Mouse (Mus musculus) activated CD4-positive, CD25-positive, alpha-beta regulatory T cell (primary cell): ENCODE data around the gene Olfr610. TPM values are rescaled to one million over a fixed set of nuclear protein-coding genes. Genes with fewer than 3 reads are reported as not detected.

Source experiments
- polyA plus RNA-seq, 2 experiments: library from polyadenylated mRNA; unstranded; fragments of 100-300 nt; shearing (Covaris generic); gene quantifications; one replicate each; pipeline ENCODE4 v1.2.1; 2017

Gene Olfr610
- polyA plus RNA-seq, result not detected

GRCm38 (mm10) chr7:103512022-103512421 lies at the start of gene Olfr610:
Gene Olfr610 (minus strand): TSS chr7:103512122.

GRCm38 (mm10) chr7:103555779-103556178 lies 43.9 kb upstream of the Olfr610 start, which contains the start of gene Olfr615:
Gene Olfr615 (plus strand): TSS chr7:103556079.

GRCm38 (mm10) chr7:103547774-103548173 lies 35.9 kb upstream of the Olfr610 start, which contains the start of gene Olfr613:
Gene Olfr613 (plus strand): TSS chr7:103548074.

GRCm38 (mm10) chr7:103542617-103543016 lies 30.7 kb upstream of the Olfr610 start, which contains the start of gene Olfr612:
Gene Olfr612 (minus strand): TSS chr7:103542717.

GRCm38 (mm10) chr7:103520746-103521145 lies 8.8 kb upstream of the Olfr610 start, which contains the start of gene Olfr611:
Gene Olfr611 (minus strand): TSS chr7:103520846.

GRCm38 (mm10) chr7:103497962-103498361 lies 14.0 kb downstream of the Olfr610 start, which contains the start of gene Olfr609:
Gene Olfr609 (minus strand): TSS chr7:103498062.

GRCm38 (mm10) chr7:103469577-103469976 lies 42.3 kb downstream of the Olfr610 start, which contains the start of gene Olfr608:
Gene Olfr608 (plus strand): TSS chr7:103469877.

Other genes starting within 250 kb of the Olfr610 start
- not detected for gene Olfr596, start 206.5 kb downstream of the Olfr610 start, polyA plus RNA-seq
- gene Olfr597, start 195.8 kb downstream of the Olfr610 start, polyA plus RNA-seq, result under 1 TPM in 1 of 2 experiments, not detected in 1; 0.55 TPM
- gene Olfr598, start 188.6 kb downstream of the Olfr610 start, polyA plus RNA-seq, result not detected
- gene Olfr599, start 176.2 kb downstream of the Olfr610 start, polyA plus RNA-seq, result not detected
- gene Olfr600, start 162.5 kb downstream of the Olfr610 start, polyA plus RNA-seq, result not detected
- gene Olfr601, start 149.5 kb downstream of the Olfr610 start, polyA plus RNA-seq, result not detected
- not detected for gene Olfr603, start 125.9 kb downstream of the Olfr610 start, polyA plus RNA-seq
- under 1 TPM in 1 of 2 experiments, not detected in 1; 0.25 TPM for gene Usp17lc, start 97.0 kb downstream of the Olfr610 start, polyA plus RNA-seq
- gene Olfr605, start 66.7 kb downstream of the Olfr610 start, polyA plus RNA-seq, result not detected
- under 1 TPM in 1 of 2 experiments, not detected in 1; 0.07 TPM for gene Olfr606, start 63.1 kb downstream of the Olfr610 start, polyA plus RNA-seq
- under 1 TPM in 1 of 2 experiments, not detected in 1; 0.05 TPM for gene Olfr607, start 48.0 kb downstream of the Olfr610 start, polyA plus RNA-seq
- not detected for gene Olfr608, start 42.2 kb downstream of the Olfr610 start, polyA plus RNA-seq
- gene Olfr609, start 14.1 kb downstream of the Olfr610 start, polyA plus RNA-seq, result under 1 TPM in 1 of 2 experiments, not detected in 1; 0.17 TPM
- gene Olfr611, start 8.7 kb upstream of the Olfr610 start, polyA plus RNA-seq, result not detected
- not detected for gene Olfr612, start 30.6 kb upstream of the Olfr610 start, polyA plus RNA-seq
- not detected for gene Olfr613, start 36.0 kb upstream of the Olfr610 start, polyA plus RNA-seq
- under 1 TPM in 1 of 2 experiments, not detected in 1; 0.28 TPM for gene Olfr615, start 44.0 kb upstream of the Olfr610 start, polyA plus RNA-seq
- under 1 TPM in 1 of 2 experiments, not detected in 1; 0.11 TPM for gene Olfr616, start 57.0 kb upstream of the Olfr610 start, polyA plus RNA-seq
- gene Olfr617, start 60.9 kb upstream of the Olfr610 start, polyA plus RNA-seq, result not detected
- gene Olfr618, start 78.0 kb upstream of the Olfr610 start, polyA plus RNA-seq, result not detected
- gene Olfr619, start 88.5 kb upstream of the Olfr610 start, polyA plus RNA-seq, result not detected
- gene Olfr620, start 100.4 kb upstream of the Olfr610 start, polyA plus RNA-seq, result under 1 TPM; 0.06 to 0.15 TPM
- gene Olfr622, start 130.6 kb upstream of the Olfr610 start, polyA plus RNA-seq, result not detected
- under 1 TPM in 1 of 2 experiments, not detected in 1; 0.16 TPM for gene Olfr623, start 151.6 kb upstream of the Olfr610 start, polyA plus RNA-seq
- gene Olfr624, start 159.1 kb upstream of the Olfr610 start, polyA plus RNA-seq, result under 1 TPM in 1 of 2 experiments, not detected in 1; 0.06 TPM
- gene Olfr625-ps1, start 170.6 kb upstream of the Olfr610 start, polyA plus RNA-seq, result not detected
- gene Olfr243, start 202.5 kb upstream of the Olfr610 start, polyA plus RNA-seq, result under 1 TPM in 1 of 2 experiments, not detected in 1; 0.41 TPM
- not detected for gene Olfr628, start 218.3 kb upstream of the Olfr610 start, polyA plus RNA-seq
- gene Olfr629, start 232.8 kb upstream of the Olfr610 start, polyA plus RNA-seq, result not detected
- not detected for gene Olfr630, start 245.2 kb upstream of the Olfr610 start, polyA plus RNA-seq